Mouse (Mus musculus) limb, embryonic 14.5 days (tissue): ENCODE measurements around the gene Ttc28. TPM values are rescaled to one million over a fixed set of nuclear protein-coding genes. Genes with fewer than 3 reads are reported as not detected.

ENCODE experiments used
- ATAC-seq: fragments of 200-750 bp; cut with Nextera tagmentation; 2 replicates; pipeline ENCODE4 v1.8.0; 2017; ENCODE audit warnings: low read depth, moderate number of reproducible peaks, moderate TSS enrichment; ENCODE audit not compliant: low FRiP score
- DNase-seq: peaks from one replicate; pipeline ENCODE4 v3.0.0-alpha.2; 2015; ENCODE audit warnings: low spot score
- H3K27ac ChIP-seq: fragments of 300-500 bp; sonication (generic); replicated peaks from 2 replicates; pipeline ENCODE4 v1.5.1; 2014; ENCODE audit warnings: low read depth, mild to moderate bottlenecking, low read length, moderate library complexity, mixed read lengths
- H3K27me3 ChIP-seq: fragments of 300-500 bp; sonication (generic); 2 replicates; pipeline ENCODE4 v1.6.1; 2014; ENCODE audit warnings: low read length, mixed read lengths; ENCODE audit not compliant: control insufficient read depth, insufficient read depth
- H3K36me3 ChIP-seq: fragments of 300-500 bp; sonication (generic); 2 replicates; pipeline ENCODE4 v1.6.1; 2014; ENCODE audit warnings: mild to moderate bottlenecking, low read length, moderate library complexity, mixed read lengths; ENCODE audit not compliant: control insufficient read depth, insufficient read depth
- H3K4me1 ChIP-seq: fragments of 300-500 bp; sonication (generic); 2 replicates; pipeline ENCODE4 v1.6.1; 2014; ENCODE audit warnings: antibody characterized with exemption, low read length, mixed read lengths; ENCODE audit not compliant: control insufficient read depth, insufficient read depth
- H3K4me2 ChIP-seq: fragments of 300-500 bp; sonication (generic); replicated peaks from 2 replicates; pipeline ENCODE4 v1.6.1; 2014; ENCODE audit warnings: low read depth, mild to moderate bottlenecking, low read length, moderate library complexity; ENCODE audit not compliant: severe bottlenecking
- H3K4me3 ChIP-seq: fragments of 300-500 bp; sonication (generic); replicated peaks from 2 replicates; pipeline ENCODE4 v1.5.1; 2014; ENCODE audit warnings: low read length
- H3K9ac ChIP-seq: fragments of 300-500 bp; sonication (generic); 2 replicates; pipeline ENCODE4 v1.6.1; 2014; ENCODE audit warnings: mild to moderate bottlenecking, low read depth, low read length, moderate library complexity; ENCODE audit not compliant: severe bottlenecking
- H3K9me3 ChIP-seq: fragments of 300-500 bp; sonication (generic); 2 replicates; pipeline ENCODE4 v1.6.1; 2016; ENCODE audit warnings: low read length; ENCODE audit not compliant: control insufficient read depth
- POLR2A ChIP-seq: fragments of 200-500 bp; IDR thresholded peaks from 2 replicates; pipeline ENCODE4 v1.8.0; 2012; ENCODE audit warnings: inconsistent platforms, mild to moderate bottlenecking, moderate library complexity, borderline replicate concordance; ENCODE audit not compliant: insufficient read depth, insufficient read length; ENCODE audit errors: extremely low read depth
- WGBS: fragments of 180-500 bp; shearing (Covaris S2); extraction: QIAGEN DNeasy Blood & Tissue Kit; methylation state at CpG from one replicate; pipeline ENCODE4 v1.1.7; 2014; 5-methylcytosine and 5-hydroxymethylcytosine counted together
- polyA plus RNA-seq, 2 experiments: library from polyadenylated mRNA; depleted of rRNA in 1 of 2; stranded (reverse) in 1 of 2; unstranded in 1 of 2; fragments of >200 nt; fragmentation: Nextera tagmentation in 1 of 2; extraction: Ambion mirVana in 1 of 2; gene quantifications; 2 replicates each; pipeline versions ENCODE4 v1.2.1 to v1.2.3; 2012 to 2014

The Ttc28 gene
- polyA plus RNA-seq, 2 experiments, result 16.3 to 19.9 TPM

GRCm38 (mm10) chr5:111186600-111186999, 307.0 kb downstream of the Ttc28 start:
- Histone ChIP-seq H3K36me3 (peaks cover 13% of the 10 kb centered on the region), H3K4me3 (no peak overlapping the region), H3K9me3 (no peaks in the 10 kb centered on the region), H3K27ac (no peak overlapping the region), H3K4me1 (peaks cover 5% of the 10 kb centered on the region), H3K27me3 (no peaks in the 10 kb centered on the region), H3K9ac (no peak overlapping the region), H3K4me2 (no peak overlapping the region)
- DNase-seq (no peak), ATAC-seq (no peak)
- 46% methylated on average over 11 of the region's 11 CpGs for WGBS
- TF ChIP-seq POLR2A, result no peak

GRCm38 (mm10) chr5:111191972-111192371, 312.4 kb downstream of the Ttc28 start:
- Histone ChIP-seq H3K27me3 (no peaks in the 10 kb centered on the region), H3K36me3 (no peaks in the 10 kb centered on the region), H3K4me2 (no peak overlapping the region), H3K4me3 (no peak overlapping the region), H3K9ac (no peak overlapping the region), H3K9me3 (no peaks in the 10 kb centered on the region), H3K4me1 (peaks cover 14% of the 10 kb centered on the region), H3K27ac (no peak overlapping the region)
- no peak for TF ChIP-seq POLR2A
- DNase-seq, result no peak
- ATAC-seq, result no peak
- WGBS, result 91% methylated on average over 9 of the region's 9 CpGs

- H3K9ac ChIP-seq, result no peak overlapping the region
- H3K4me3 ChIP-seq, result no peak overlapping the region
- ATAC-seq (no peak), DNase-seq (no peak)
- peaks cover 19% of the 10 kb centered on the region for H3K4me1 ChIP-seq
- no peak overlapping the region for H3K27ac ChIP-seq
- no peaks in the 10 kb centered on the region for H3K36me3 ChIP-seq
- no peak for TF ChIP-seq POLR2A
- 51% methylated on average over 2 of the region's 2 CpGs for WGBS
- H3K4me2 ChIP-seq, result no peak overlapping the region
- no peaks in the 10 kb centered on the region for H3K9me3 ChIP-seq
- H3K27me3 ChIP-seq, result no peaks in the 10 kb centered on the region
These were observed 315.2 kb downstream of the Ttc28 start for GRCm38 (mm10) chr5:111194829-111195228.

GRCm38 (mm10) chr5:111195488-111196485, 316.2 kb downstream of the Ttc28 start:
- H3K27me3 ChIP-seq, result no peaks in the 10 kb centered on the region
- peaks cover 28% of the 10 kb centered on the region for H3K4me1 ChIP-seq
- no peak overlapping the region for H3K27ac ChIP-seq
- no peaks in the 10 kb centered on the region for H3K36me3 ChIP-seq
- ATAC-seq (no peak), DNase-seq (no peak)
- no peak overlapping the region for H3K4me3 ChIP-seq
- no peak for TF ChIP-seq POLR2A
- H3K9me3 ChIP-seq, result no peaks in the 10 kb centered on the region
- WGBS, result 47% methylated on average over 11 of the region's 11 CpGs
- H3K4me2 ChIP-seq, result no peak overlapping the region
- no peak overlapping the region for H3K9ac ChIP-seq

GRCm38 (mm10) chr5:111197727-111198126, 318.1 kb downstream of the Ttc28 start:
- ATAC-seq, result no peak
- DNase-seq, result no peak
- Histone ChIP-seq H3K27me3 (no peaks in the 10 kb centered on the region), H3K4me3 (no peak overlapping the region), H3K4me1 (peaks cover 38% of the 10 kb centered on the region), H3K4me2 (no peak overlapping the region), H3K9ac (no peak overlapping the region), H3K9me3 (no peaks in the 10 kb centered on the region), H3K36me3 (no peaks in the 10 kb centered on the region), H3K27ac (no peak overlapping the region)
- 91% methylated on average over 15 of the region's 15 CpGs for WGBS
- TF ChIP-seq POLR2A, result no peak
